Mouse (Mus musculus): ENCODE measurements around the gene Vat1. TPM values are rescaled to one million over a fixed set of nuclear protein-coding genes. Genes with fewer than 3 reads are reported as not detected.

Gene Vat1
- polyA plus RNA-seq, 2 experiments: 63.3 to 88.0 TPM

GRCm38 (mm10) chr11:101436916-101437315, 29.1 kb downstream of the Vat1 start:
- DNase-seq (ENCODE audit: low spot score) (no peak), ATAC-seq (ENCODE audit: low FRiP score, low read depth) (no peak)
- H3K4me1 ChIP-seq (ENCODE audit: control insufficient read depth, insufficient read depth, low read length): no peaks in the 10 kb centered on the region
- H3K4me2 ChIP-seq (replicated peaks; ENCODE audit: low read depth, low read length, severe bottlenecking): no peak overlapping the region
- no peaks in the 10 kb centered on the region for H3K27me3 ChIP-seq (ENCODE audit: control insufficient read depth, insufficient read depth, low read length)
- peaks cover 41% of the 10 kb centered on the region for H3K36me3 ChIP-seq (ENCODE audit: control insufficient read depth, insufficient read depth, low read length)
- no peak overlapping the region for H3K9ac ChIP-seq (ENCODE audit: low read depth, low read length, severe bottlenecking)
- no peak for TF ChIP-seq POLR2A (IDR thresholded peaks at IDR 0.05; ENCODE audit: borderline replicate concordance, extremely low read depth, insufficient read depth, insufficient read length)
- no peak overlapping the region for H3K4me3 ChIP-seq (replicated peaks; ENCODE audit: low read length)
- H3K27ac ChIP-seq (replicated peaks; ENCODE audit: low read depth, low read length): no peak overlapping the region
- 87% methylated on average over 4 of the region's 4 CpGs for WGBS
- H3K9me3 ChIP-seq (ENCODE audit: control insufficient read depth, low read length): no peaks in the 10 kb centered on the region

GRCm38 (mm10) chr11:101435831-101436230, 30.2 kb downstream of the Vat1 start:
- peaks cover 51% of the 10 kb centered on the region for H3K36me3 ChIP-seq (ENCODE audit: control insufficient read depth, insufficient read depth, low read length)
- H3K4me2 ChIP-seq (replicated peaks; ENCODE audit: low read depth, low read length, severe bottlenecking): no peak overlapping the region
- H3K27me3 ChIP-seq (ENCODE audit: control insufficient read depth, insufficient read depth, low read length): no peaks in the 10 kb centered on the region
- no peaks in the 10 kb centered on the region for H3K4me1 ChIP-seq (ENCODE audit: control insufficient read depth, insufficient read depth, low read length)
- no peak overlapping the region for H3K4me3 ChIP-seq (replicated peaks; ENCODE audit: low read length)
- no peaks in the 10 kb centered on the region for H3K9me3 ChIP-seq (ENCODE audit: control insufficient read depth, low read length)
- H3K27ac ChIP-seq (replicated peaks; ENCODE audit: low read depth, low read length): no peak overlapping the region
- TF ChIP-seq POLR2A (IDR thresholded peaks at IDR 0.05; ENCODE audit: borderline replicate concordance, extremely low read depth, insufficient read depth, insufficient read length): no peak
- no peak overlapping the region for H3K9ac ChIP-seq (ENCODE audit: low read depth, low read length, severe bottlenecking)
- DNase-seq (ENCODE audit: low spot score): no peak
- no peak for ATAC-seq (ENCODE audit: low FRiP score, low read depth)
- WGBS: 82% methylated on average over 4 of the region's 4 CpGs

GRCm38 (mm10) chr11:101433396-101433795, 32.6 kb downstream of the Vat1 start:
- ATAC-seq (ENCODE audit: low FRiP score, low read depth) (no peak), DNase-seq (ENCODE audit: low spot score) (no peak)
- no peak overlapping the region for H3K4me3 ChIP-seq (replicated peaks; ENCODE audit: low read length)
- H3K27ac ChIP-seq (replicated peaks; ENCODE audit: low read depth, low read length): no peak overlapping the region
- no peak overlapping the region for H3K4me2 ChIP-seq (replicated peaks; ENCODE audit: low read depth, low read length, severe bottlenecking)
- H3K4me1 ChIP-seq (ENCODE audit: control insufficient read depth, insufficient read depth, low read length): no peaks in the 10 kb centered on the region
- peaks cover 66% of the 10 kb centered on the region for H3K36me3 ChIP-seq (ENCODE audit: control insufficient read depth, insufficient read depth, low read length)
- TF ChIP-seq POLR2A (IDR thresholded peaks at IDR 0.05; ENCODE audit: borderline replicate concordance, extremely low read depth, insufficient read depth, insufficient read length): no peak
- H3K9me3 ChIP-seq (ENCODE audit: control insufficient read depth, low read length): no peaks in the 10 kb centered on the region
- no peaks in the 10 kb centered on the region for H3K27me3 ChIP-seq (ENCODE audit: control insufficient read depth, insufficient read depth, low read length)
- 88% methylated on average over 13 of the region's 13 CpGs for WGBS
- no peak overlapping the region for H3K9ac ChIP-seq (ENCODE audit: low read depth, low read length, severe bottlenecking)

- WGBS: 89% methylated on average over 9 of the region's 9 CpGs
- Histone ChIP-seq H3K36me3 (ENCODE audit: control insufficient read depth, insufficient read depth, low read length) (peaks cover 66% of the 10 kb centered on the region), H3K4me1 (ENCODE audit: control insufficient read depth, insufficient read depth, low read length) (peaks cover 3% of the 10 kb centered on the region), H3K9ac (ENCODE audit: low read depth, low read length, severe bottlenecking) (no peak overlapping the region), H3K27me3 (ENCODE audit: control insufficient read depth, insufficient read depth, low read length) (no peaks in the 10 kb centered on the region), H3K9me3 (ENCODE audit: control insufficient read depth, low read length) (no peaks in the 10 kb centered on the region), H3K27ac (replicated peaks; ENCODE audit: low read depth, low read length) (no peak overlapping the region), H3K4me3 (replicated peaks; ENCODE audit: low read length) (no peak overlapping the region), H3K4me2 (replicated peaks; ENCODE audit: low read depth, low read length, severe bottlenecking) (no peak overlapping the region)
- ATAC-seq (ENCODE audit: low FRiP score, low read depth) (no peak), DNase-seq (ENCODE audit: low spot score) (no peak)
- TF ChIP-seq POLR2A (IDR thresholded peaks at IDR 0.05; ENCODE audit: borderline replicate concordance, extremely low read depth, insufficient read depth, insufficient read length): no peak
Observed at GRCm38 (mm10) chr11:101431327-101431726, 34.7 kb downstream of the Vat1 start.

GRCm38 (mm10) chr11:101426165-101426564, 39.9 kb downstream of the Vat1 start:
- Histone ChIP-seq H3K27ac (replicated peaks; ENCODE audit: low read depth, low read length) (no peak overlapping the region), H3K4me2 (replicated peaks; ENCODE audit: low read depth, low read length, severe bottlenecking) (peak overlapping the region; percentile 82), H3K27me3 (ENCODE audit: control insufficient read depth, insufficient read depth, low read length) (no peaks in the 10 kb centered on the region), H3K4me1 (ENCODE audit: control insufficient read depth, insufficient read depth, low read length) (peaks cover 19% of the 10 kb centered on the region), H3K9ac (ENCODE audit: low read depth, low read length, severe bottlenecking) (0 out of 2 replicates have a peak overlapping the region, but pooled peaks have one; percentile 73), H3K4me3 (replicated peaks; ENCODE audit: low read length) (peak overlapping the region; percentile 97), H3K9me3 (ENCODE audit: control insufficient read depth, low read length) (no peaks in the 10 kb centered on the region), H3K36me3 (ENCODE audit: control insufficient read depth, insufficient read depth, low read length) (peaks cover 19% of the 10 kb centered on the region)
- TF ChIP-seq POLR2A (IDR thresholded peaks at IDR 0.05; ENCODE audit: borderline replicate concordance, extremely low read depth, insufficient read depth, insufficient read length): no peak
- ATAC-seq (ENCODE audit: low FRiP score, low read depth): no peak
- WGBS: 61% methylated on average over 8 of the region's 8 CpGs
- DNase-seq (ENCODE audit: low spot score): no peak

Data from limb, embryonic 14.5 days (tissue).